Mouse (Mus musculus) MEL (cell line): Measurements from ENCODE around the gene Iqch. TPM values are rescaled to one million over a fixed set of nuclear protein-coding genes. Genes with fewer than 3 reads are reported as not detected.

Experiments used
- DNase-seq: peaks from one replicate; pipeline ENCODE4 v3.0.0; 2011; ENCODE audit warnings: low read depth, low spot score
- H3K27ac ChIP-seq: 2 replicates; pipeline ENCODE4 v1.5.1; 2012; ENCODE audit warnings: low read depth, mild to moderate bottlenecking, control low read depth, low read length, moderate library complexity; ENCODE audit not compliant: control insufficient read depth
- H3K27me3 ChIP-seq, 2 experiments: fragments of 150-350 bp in 1 of 2; sonication (generic) in 1 of 2; 2 replicates each; pipeline ENCODE4 v1.6.1; 2012; ENCODE audit warnings: low read length in 2 of 2, mild to moderate bottlenecking in 2 of 2, improper control_type of control experiment in 1 of 2, moderate library complexity in 1 of 2; ENCODE audit not compliant: insufficient read depth in 2 of 2, control insufficient read depth in 1 of 2
- H3K36me3 ChIP-seq, 2 experiments: 2 replicates each; pipeline ENCODE4 v1.6.1; 2012 to 2014; ENCODE audit warnings: low read length in 2 of 2, improper control_type of control experiment in 1 of 2, inconsistent platforms in 1 of 2, mild to moderate bottlenecking in 1 of 2; ENCODE audit not compliant: insufficient read depth in 2 of 2, control insufficient read depth in 1 of 2
- H3K4me1 ChIP-seq, 2 experiments: fragments of 150-350 bp in 1 of 2; sonication (generic) in 1 of 2; 2 replicates each; pipeline ENCODE4 v1.6.1; 2012; ENCODE audit warnings: low read length in 2 of 2, improper control_type of control experiment in 1 of 2, mild to moderate bottlenecking in 1 of 2; ENCODE audit not compliant: insufficient read depth in 2 of 2, control insufficient read depth in 1 of 2
- H3K4me3 ChIP-seq, 2 experiments: fragments of 150-350 bp in 1 of 2; sonication (generic) in 1 of 2; 2 replicates each; pipeline ENCODE4 v1.5.1; 2012; ENCODE audit warnings: low read depth in 2 of 2, low read length in 2 of 2, mild to moderate bottlenecking in 2 of 2, moderate library complexity in 2 of 2, control low read depth in 1 of 2, improper control_type of control experiment in 1 of 2; ENCODE audit not compliant: control insufficient read depth in 1 of 2, insufficient read depth in 1 of 2
- H3K79me2 ChIP-seq: 2 replicates; pipeline ENCODE4 v1.6.1; 2012; ENCODE audit warnings: mild to moderate bottlenecking, low read length, moderate library complexity; ENCODE audit not compliant: control insufficient read depth, poor library complexity, insufficient read depth
- H3K9ac ChIP-seq: 2 replicates; pipeline ENCODE4 v1.6.1; 2012; ENCODE audit warnings: low read depth, mild to moderate bottlenecking, control low read depth, low read length, moderate library complexity; ENCODE audit not compliant: control insufficient read depth, poor library complexity, severe bottlenecking
- H3K9me3 ChIP-seq: fragments of 150-350 bp; sonication (generic); replicated peaks from 2 replicates; pipeline ENCODE4 v1.6.1; 2012; ENCODE audit warnings: mild to moderate bottlenecking, low read length, improper control_type of control experiment, moderate library complexity; ENCODE audit not compliant: insufficient read depth
- BHLHE40 ChIP-seq: IDR thresholded peaks from 2 replicates; pipeline ENCODE4 v1.6.1; 2012; ENCODE audit warnings: low read depth, mild to moderate bottlenecking, inconsistent platforms, low read length, improper control_type of control experiment, borderline replicate concordance
- CHD2 ChIP-seq: IDR thresholded peaks from 2 replicates; pipeline ENCODE4 v1.6.1; 2011; ENCODE audit warnings: low read length, improper control_type of control experiment
- E2F4 ChIP-seq: IDR thresholded peaks from 2 replicates; pipeline ENCODE4 v1.6.1; 2011; ENCODE audit warnings: low read depth, low read length, improper control_type of control experiment, borderline replicate concordance
- GATA1 ChIP-seq: IDR thresholded peaks from 2 replicates; pipeline ENCODE4 v1.6.1; 2011; ENCODE audit warnings: low read depth, low read length, improper control_type of control experiment
- HCFC1 ChIP-seq: IDR thresholded peaks from 2 replicates; pipeline ENCODE4 v1.6.1; 2012; ENCODE audit warnings: low read depth, mild to moderate bottlenecking, inconsistent platforms, low read length, improper control_type of control experiment, moderate library complexity
- KAT2A ChIP-seq: conservative IDR thresholded peaks from 2 replicates; pipeline ENCODE4 v1.6.1; 2012; ENCODE audit warnings: low read depth, low read length, improper control_type of control experiment, inconsistent platforms
- MAFK ChIP-seq: IDR thresholded peaks from 2 replicates; pipeline ENCODE4 v1.6.1; 2011; ENCODE audit warnings: low read depth, mild to moderate bottlenecking, low read length, improper control_type of control experiment, borderline replicate concordance
- MEF2A ChIP-seq: IDR thresholded peaks from 2 replicates; pipeline ENCODE4 v1.6.1; 2014; ENCODE audit warnings: low read depth, mild to moderate bottlenecking, inconsistent platforms, low read length, improper control_type of control experiment; ENCODE audit not compliant: poor library complexity, insufficient replicate concordance, severe bottlenecking; ENCODE audit errors: extremely low read depth
- MYB ChIP-seq: IDR thresholded peaks from 2 replicates; pipeline ENCODE4 v1.6.1; 2011; ENCODE audit warnings: mild to moderate bottlenecking, low read depth, low read length, improper control_type of control experiment
- MYC ChIP-seq: IDR thresholded peaks from 2 replicates; pipeline ENCODE4 v1.6.1; 2011; ENCODE audit warnings: low read depth, mild to moderate bottlenecking, low read length, improper control_type of control experiment, moderate library complexity
- NRF1 ChIP-seq: IDR thresholded peaks from 2 replicates; pipeline ENCODE4 v1.6.1; 2014; ENCODE audit warnings: low read depth, mild to moderate bottlenecking, inconsistent platforms, low read length, improper control_type of control experiment, moderate library complexity; ENCODE audit not compliant: poor library complexity, insufficient read depth, severe bottlenecking
- POLR2A ChIP-seq, 2 experiments: IDR thresholded peaks; 2 replicates each; pipeline ENCODE4 v1.6.1; 2011 to 2012; ENCODE audit warnings: low read length in 2 of 2, mild to moderate bottlenecking in 2 of 2, control low read depth in 1 of 2, improper control_type of control experiment in 1 of 2, low read depth in 1 of 2, moderate library complexity in 1 of 2; ENCODE audit not compliant: control insufficient read depth in 1 of 2, insufficient read depth in 1 of 2, poor library complexity in 1 of 2
- POLR2AphosphoS5 ChIP-seq: IDR thresholded peaks from 2 replicates; pipeline ENCODE4 v1.6.1; 2012; ENCODE audit warnings: low read depth, borderline replicate concordance, mild to moderate bottlenecking, inconsistent platforms, low read length, moderate library complexity, mixed read lengths
- RCOR1 ChIP-seq: IDR thresholded peaks from 2 replicates; pipeline ENCODE4 v1.6.1; 2012; ENCODE audit warnings: low read depth, mild to moderate bottlenecking, inconsistent platforms, low read length, improper control_type of control experiment
- SIN3A ChIP-seq: IDR thresholded peaks from 2 replicates; pipeline ENCODE4 v1.6.1; 2012; ENCODE audit warnings: low read length, improper control_type of control experiment, inconsistent platforms
- SMC3 ChIP-seq: IDR thresholded peaks from 2 replicates; pipeline ENCODE4 v1.6.1; 2011; ENCODE audit warnings: low read depth, low read length, improper control_type of control experiment
- TAL1 ChIP-seq: IDR thresholded peaks from 2 replicates; pipeline ENCODE4 v1.6.1; 2012; ENCODE audit warnings: mild to moderate bottlenecking, inconsistent platforms, low read length, moderate library complexity, mixed read lengths
- TBP ChIP-seq: IDR thresholded peaks from 2 replicates; pipeline ENCODE4 v1.8.0; 2011; ENCODE audit warnings: low read depth, low read length, improper control_type of control experiment
- UBTF ChIP-seq: IDR thresholded peaks from 2 replicates; pipeline ENCODE4 v1.6.1; 2012; ENCODE audit warnings: low read depth, mild to moderate bottlenecking, inconsistent platforms, low read length, improper control_type of control experiment, moderate library complexity, borderline replicate concordance; ENCODE audit not compliant: insufficient read depth
- USF2 ChIP-seq, 2 experiments: IDR thresholded peaks; 2 replicates each; pipeline ENCODE4 v1.6.1; 2011 to 2012; ENCODE audit warnings: improper control_type of control experiment in 2 of 2, low read length in 2 of 2, borderline replicate concordance in 1 of 2, inconsistent platforms in 1 of 2, low read depth in 1 of 2, mild to moderate bottlenecking in 1 of 2; ENCODE audit not compliant: insufficient read depth in 1 of 2
- ZKSCAN1 ChIP-seq: IDR thresholded peaks from 2 replicates; pipeline ENCODE4 v1.6.1; 2012; ENCODE audit warnings: low read depth, mild to moderate bottlenecking, inconsistent platforms, low read length, improper control_type of control experiment, moderate library complexity
- ZMIZ1 ChIP-seq: IDR thresholded peaks from 2 replicates; pipeline ENCODE4 v1.6.1; 2012; ENCODE audit warnings: low read depth, mild to moderate bottlenecking, inconsistent platforms, low read length, improper control_type of control experiment, moderate library complexity
- polyA plus RNA-seq, 2 experiments: library from polyadenylated mRNA; stranded (reverse) in 1 of 2; unstranded in 1 of 2; fragments of >175 nt in 1 of 2; fragments of >200 nt in 1 of 2; gene quantifications; 2 replicates each; pipeline versions ENCODE4 v1.2.1 to v1.2.4; 2012; ENCODE audit warnings: low replicate concordance in 2 of 2, low read depth in 1 of 2; ENCODE audit not compliant: insufficient read length in 2 of 2, insufficient read depth in 1 of 2, missing spikeins in 1 of 2
- total RNA-seq: library from RNA; depleted of rRNA; stranded (reverse); fragments of 300-350 nt; gene quantifications from 2 replicates; pipeline ENCODE4 v1.2.3, GENCODE M21; 2012

The Iqch gene
- total and polyA plus RNA-seq, 3 experiments, result not detected

DNA sequence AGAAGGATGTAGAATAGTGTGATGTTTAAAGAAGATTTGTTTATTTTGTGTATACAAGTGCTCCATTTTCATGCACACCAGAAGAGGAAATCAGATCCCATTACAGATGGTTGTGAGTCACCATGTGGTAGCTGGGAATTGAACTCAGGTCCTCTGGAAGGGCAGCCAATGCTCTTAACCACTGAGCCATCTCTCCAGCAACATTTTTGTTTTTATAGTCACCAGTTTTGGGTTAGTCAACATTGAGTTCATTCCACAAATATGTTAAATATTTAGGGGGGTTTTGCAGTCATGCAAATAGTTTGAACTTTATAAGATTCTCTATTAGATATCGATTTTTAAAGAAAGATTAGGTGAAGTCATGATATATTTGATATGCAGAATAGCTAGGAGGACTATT is 202.1 kb downstream of the Iqch start:
- H3K4me1 ChIP-seq, result peaks cover 3% of the 10 kb centered on the region in 2 experiments; a peak in 1 of 4 replicates
- no peak overlapping the region for H3K9ac ChIP-seq
- TF ChIP-seq ZKSCAN1, result no peak
- no peak for TF ChIP-seq ZMIZ1
- TF ChIP-seq E2F4, result no peak
- no peak for TF ChIP-seq CHD2
- TF ChIP-seq MYB, result no peak
- no peak for TF ChIP-seq MAFK
- no peak for TF ChIP-seq TAL1
- TF ChIP-seq USF2 (IDR thresholded peaks at IDR 0.05; ENCODE audit: borderline replicate concordance in 1 of 2, insufficient read depth in 1 of 2, low read depth in 1 of 2, low read length in 2 of 2), result no peak
- no peak for TF ChIP-seq SIN3A
- H3K36me3 ChIP-seq, result peaks cover 0 to 17% of the 10 kb centered on the region in 2 experiments; a peak in 2 of 4 replicates
- DNase-seq, result no peak
- H3K27me3 ChIP-seq, result no peaks in the 10 kb centered on the region
- H3K4me3 ChIP-seq, result peak overlapping the region in 1 of 2 experiments; percentile 82; a peak in 1 of 4 replicates
- H3K27ac ChIP-seq, result no peak overlapping the region
- H3K79me2 ChIP-seq, result peaks cover 15% of the 10 kb centered on the region
- no peaks in the 10 kb centered on the region for H3K9me3 ChIP-seq

DNA sequence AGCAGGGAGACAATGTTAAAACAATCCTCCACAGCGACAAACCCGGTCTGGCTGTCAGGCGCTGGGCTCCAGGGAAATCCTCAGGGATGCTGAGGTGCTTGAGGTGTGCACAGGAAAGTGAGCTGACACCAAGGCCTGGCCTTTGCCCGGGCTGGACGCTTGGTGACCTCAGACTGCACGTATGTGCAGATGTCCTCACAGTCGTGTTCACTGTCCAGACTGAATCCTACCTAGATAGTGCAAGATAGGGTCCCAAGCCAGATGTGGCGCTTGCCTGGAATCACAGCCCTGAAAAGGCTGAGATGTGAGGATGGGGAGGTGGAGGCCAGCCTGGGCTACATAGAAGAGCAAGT is 202.9 kb downstream of the Iqch start:
- H3K79me2 ChIP-seq, result peaks cover 15% of the 10 kb centered on the region
- H3K27ac ChIP-seq, result no peak overlapping the region
- peak overlapping the region; percentile 75 for H3K9ac ChIP-seq
- H3K9me3 ChIP-seq, result no peaks in the 10 kb centered on the region
- H3K4me1 ChIP-seq, result peaks cover 3% of the 10 kb centered on the region in 2 experiments; a peak in 1 of 4 replicates
- 0 out of 2 replicates have a peak, but pooled peaks have one; percentile 3 for TF ChIP-seq TBP
- no peak for TF ChIP-seq UBTF
- TF ChIP-seq, all 39 proteins: peak for 1
- H3K27me3 ChIP-seq, result no peaks in the 10 kb centered on the region
- peak overlapping the region; percentile 76 to 82 for H3K4me3 ChIP-seq
- DNase-seq, result no peak
- H3K36me3 ChIP-seq, result peaks cover 0 to 17% of the 10 kb centered on the region in 2 experiments; a peak in 2 of 4 replicates

DNA sequence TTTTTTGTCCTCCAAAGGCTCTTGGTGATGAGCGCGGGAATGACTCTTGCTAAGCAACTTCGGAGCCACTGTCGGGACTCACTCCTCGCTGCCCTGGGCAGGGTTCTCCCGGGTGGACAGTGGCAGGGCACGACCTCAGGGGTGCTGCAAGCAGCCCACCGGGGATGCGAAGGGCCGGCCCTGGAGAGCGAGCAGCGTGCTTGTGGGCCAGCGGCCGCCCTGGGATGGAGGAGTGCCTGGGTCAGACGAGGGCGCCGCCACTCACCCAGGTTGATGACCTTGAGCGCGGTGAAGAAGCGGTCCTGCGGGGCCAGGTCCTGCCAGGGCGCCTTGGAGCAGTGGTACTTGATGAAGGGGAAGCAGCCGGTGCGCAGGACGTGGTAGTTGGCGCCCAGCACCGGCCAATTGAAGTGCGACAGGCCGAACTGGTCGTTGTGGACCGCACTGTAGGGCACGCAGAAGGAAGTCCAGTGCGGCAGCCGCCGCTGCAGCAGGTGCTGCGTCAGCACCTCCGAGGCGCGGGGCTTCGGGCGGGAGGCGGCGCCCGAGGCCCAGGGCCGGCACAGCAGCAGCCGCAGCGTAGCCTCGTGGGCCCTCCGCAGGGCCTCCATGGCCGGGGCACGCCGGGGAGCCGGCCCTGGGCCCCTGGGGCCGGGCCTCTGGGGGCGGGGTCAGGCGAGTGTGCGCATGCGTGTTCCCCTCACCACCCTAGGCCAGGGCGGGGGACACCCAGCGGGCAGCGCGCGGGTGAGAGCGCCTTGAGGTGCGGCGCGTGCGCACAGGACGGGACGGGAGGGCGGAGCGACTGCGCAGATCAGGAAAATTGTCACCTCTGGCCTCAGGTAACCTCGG is 203.5 kb downstream of the Iqch start, which contains the start of gene 2300009A05Rik:
Gene 2300009A05Rik, minus strand, starts transcription at position 636 of the 852 bp plus-strand sequence.
- Histone ChIP-seq H3K9me3 (no peaks in the 10 kb centered on the region), H3K9ac (peak within 1 kb of the TSS; percentile 89), H3K36me3 (peaks cover 0 to 17% of the 10 kb centered on the region in 2 experiments; a peak in 2 of 4 replicates), H3K79me2 (peaks cover 15% of the 10 kb centered on the region), H3K27me3 (no peaks in the 10 kb centered on the region), H3K4me3 (peak within 1 kb of the TSS; percentile 80 to 82), H3K27ac (peak within 1 kb of the TSS; percentile 45), H3K4me1 (peaks cover 3% of the 10 kb centered on the region in 2 experiments; a peak in 1 of 4 replicates)
- DNase-seq, result peak; percentile 94
- TF ChIP-seq POLR2AphosphoS5, result no peak
- no peak for TF ChIP-seq E2F4
- peak; percentile 94 for TF ChIP-seq NRF1
- TF ChIP-seq SIN3A, result peak; percentile 90
- no peak; the same call in 1 of the 2 replicates for TF ChIP-seq KAT2A
- no peak for TF ChIP-seq RCOR1
- TF ChIP-seq MYC, result peak; percentile 67; the same call in 1 of the 2 replicates
- no peak for TF ChIP-seq GATA1
- TF ChIP-seq POLR2A (IDR thresholded peaks at IDR 0.05; ENCODE audit: control insufficient read depth in 1 of 2, insufficient read depth in 1 of 2, low read depth in 1 of 2, low read length in 2 of 2, poor library complexity in 1 of 2), result peak; percentile 95 to 98
- no peak for TF ChIP-seq BHLHE40
- TF ChIP-seq HCFC1, result peak; percentile 77
- TF ChIP-seq ZMIZ1, result peak; percentile 93
- TF ChIP-seq MEF2A, result no peak
- no peak for TF ChIP-seq TAL1
- no peak for TF ChIP-seq SMC3
- TF ChIP-seq MYB, result no peak
- no peak for TF ChIP-seq USF2 (IDR thresholded peaks at IDR 0.05; ENCODE audit: borderline replicate concordance in 1 of 2, insufficient read depth in 1 of 2, low read depth in 1 of 2, low read length in 2 of 2)
